Comparison of ENCODE assay signal across 9 mouse cellular contexts in the genomic region with DNA sequence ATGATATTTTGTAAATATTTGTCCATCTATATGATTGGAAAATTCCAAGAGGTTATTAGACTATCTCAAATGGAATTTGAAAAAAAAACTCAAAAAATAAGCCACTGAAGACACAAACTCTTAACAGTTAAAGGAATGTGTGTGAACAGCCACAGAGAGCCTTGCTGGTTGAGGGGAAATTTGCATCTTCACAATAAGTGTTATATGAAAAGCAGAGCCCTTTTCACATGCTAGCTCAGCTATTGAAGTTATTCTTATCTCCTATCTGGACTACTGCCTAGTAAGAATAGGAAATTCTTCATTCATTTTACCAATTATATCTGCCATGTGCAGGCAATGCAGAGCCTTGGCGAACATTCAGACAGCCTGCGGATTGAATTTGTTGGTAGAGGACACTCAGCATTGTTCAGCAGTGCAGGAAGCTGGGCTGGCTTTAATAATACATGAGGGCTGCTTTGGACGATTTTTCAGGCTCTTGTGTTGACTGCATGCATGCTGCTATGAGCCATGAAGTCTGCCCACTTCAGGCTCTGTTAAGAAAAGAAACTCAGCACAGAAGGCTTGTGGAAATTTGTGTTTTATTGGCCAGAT.
DNase-seq lines count a peak whose midpoint lies in the region; ATAC-seq lines count a peak whose summit lies in the region.
"Had no signal": no experiment of that assay in that cellular context is flagged by ENCODE, and none has a peak within 500 bp of the region (broad histone marks: within the 10 kb centered on the region; RNA-seq: fewer than 3 reads in every experiment).

No protein-coding gene starts in this region.

- no peak overlapping the region for H3K9ac ChIP-seq in lung, embryonic 15.5 days

- H3K4me3 ChIP-seq in lung, embryonic 15.5 days, result no peak overlapping the region

- no peaks in the 10 kb centered on the region for H3K27me3 ChIP-seq in lung, embryonic 15.5 days

- H3K4me2 ChIP-seq in lung, embryonic 15.5 days, result no peak overlapping the region

- intact Hi-C loops in left cerebral cortex, postnatal 14 days (cut with DNase I), result no loop called here
- intact Hi-C loops in heart, postnatal 36 days (cut with DNase I), result no loop called here

- no peaks in the 10 kb centered on the region for H3K9me3 ChIP-seq in lung, embryonic 15.5 days

- no peaks in the 10 kb centered on the region for H3K36me3 ChIP-seq in lung, embryonic 15.5 days

- WGBS in lung, embryonic 15.5 days, result 24% methylated on average over 3 of the region's 3 CpGs

- peaks cover 5% of the 10 kb centered on the region; the same call in 1 of the 2 replicates for H3K4me1 ChIP-seq in lung, embryonic 15.5 days

- peak overlapping the region; percentile 24; the same call in 1 of the 2 replicates for H3K27ac ChIP-seq in lung, embryonic 15.5 days

- peak; percentile 39 to 64 for DNase-seq in cerebellum, postnatal 10 days
- DNase-seq in cerebellum, adult 8-10 months, result no peak
- no peak for DNase-seq in lung, postnatal 14 days
- DNase-seq in left cerebral cortex, postnatal 14 days (ENCODE audit: low spot score in 2 of 2), result peak; percentile 13 to 23
- peak; percentile 53 to 58 for DNase-seq in right cerebral cortex, postnatal 10 days (ENCODE audit: low spot score in 2 of 2)
- no peak for DNase-seq in urinary bladder, postnatal 4 days (ENCODE audit: low spot score in 2 of 2)
- no peak for DNase-seq in heart, postnatal 36 days

- peak; percentile 31; the same call in 1 of the 2 replicates for ATAC-seq in lung, embryonic 15.5 days (ENCODE audit: borderline replicate concordance, extremely low read depth, low FRiP score, low TSS enrichment)
- ATAC-seq: Patski had no signal

Comparison
In these comparisons a context has a peak if more than half of its experiments do, and no peak if none do; other contexts are left out.
1. DNase-seq: peak in cerebellum, postnatal 10 days (2 of 2), left cerebral cortex, postnatal 14 days (2 of 2) and right cerebral cortex, postnatal 10 days (2 of 2); none in cerebellum, adult 8-10 months (single experiment), lung, postnatal 14 days (single experiment), urinary bladder, postnatal 4 days (0 of 2) and heart, postnatal 36 days (0 of 2).